Mouse (Mus musculus) lung, postnatal 0 days (tissue): ENCODE data around the gene Sema6d. TPM values are rescaled to one million over a fixed set of nuclear protein-coding genes. Genes with fewer than 3 reads are reported as not detected.

Source experiments
- ATAC-seq: fragments of 200-750 bp; cut with Nextera tagmentation; 2 replicates; pipeline ENCODE4 v1.8.0; 2017; ENCODE audit warnings: moderate library complexity
- DNase-seq: peaks from one replicate; pipeline ENCODE4 v3.0.0-alpha.2; 2016; ENCODE audit warnings: low spot score
- H3K27ac ChIP-seq: fragments of 300-500 bp; sonication (generic); 2 replicates; pipeline ENCODE4 v1.5.1; 2014; ENCODE audit warnings: antibody characterized with exemption, mild to moderate bottlenecking, low read length, mixed read lengths
- H3K27me3 ChIP-seq: fragments of 300-500 bp; sonication (generic); replicated peaks from 2 replicates; pipeline ENCODE4 v1.6.1; 2014; ENCODE audit warnings: low read length, mixed read lengths; ENCODE audit not compliant: insufficient read depth
- H3K36me3 ChIP-seq: fragments of 300-500 bp; sonication (generic); 2 replicates; pipeline ENCODE4 v1.6.1; 2014; ENCODE audit warnings: low read length, mixed read lengths; ENCODE audit not compliant: insufficient read depth
- H3K4me1 ChIP-seq: fragments of 300-500 bp; sonication (generic); 2 replicates; pipeline ENCODE4 v1.6.1; 2014; ENCODE audit warnings: antibody characterized with exemption, low read depth, low read length, mixed read lengths; ENCODE audit not compliant: insufficient read depth
- H3K4me2 ChIP-seq: fragments of 300-500 bp; sonication (generic); replicated peaks from 2 replicates; pipeline ENCODE4 v1.6.1; 2014; ENCODE audit warnings: low read depth, mild to moderate bottlenecking, low read length, moderate library complexity, mixed read lengths
- H3K4me3 ChIP-seq: fragments of 300-500 bp; sonication (generic); 2 replicates; pipeline ENCODE4 v1.5.1; 2014; ENCODE audit warnings: low read depth, low read length
- H3K9ac ChIP-seq: fragments of 300-500 bp; sonication (generic); replicated peaks from 2 replicates; pipeline ENCODE4 v1.6.1; 2014; ENCODE audit warnings: low read depth, mild to moderate bottlenecking
- H3K9me3 ChIP-seq: fragments of 300-500 bp; sonication (generic); 2 replicates; pipeline ENCODE4 v1.6.1; 2016; ENCODE audit warnings: low read length, mixed read lengths
- CTCF ChIP-seq: IDR thresholded peaks from 2 replicates; pipeline ENCODE4 v1.5.1; 2016; ENCODE audit warnings: antibody characterized with exemption, mild to moderate bottlenecking
- EP300 ChIP-seq: IDR thresholded peaks from 2 replicates; pipeline ENCODE4 v1.6.1; 2016; ENCODE audit warnings: antibody characterized with exemption, mild to moderate bottlenecking, control low read depth
- WGBS: fragments of 180-500 bp; shearing (Covaris S2); extraction: QIAGEN DNeasy Blood & Tissue Kit; methylation state at CpG from one replicate; pipeline ENCODE4 v1.1.7; 2014; 5-methylcytosine and 5-hydroxymethylcytosine counted together
- polyA plus RNA-seq: library from polyadenylated mRNA; unstranded; fragments of >200 nt; fragmentation: Nextera tagmentation; extraction: Ambion mirVana; gene quantifications from 2 replicates; pipeline ENCODE4 v1.2.1, GENCODE M21; 2015

Sema6d gene
- polyA plus RNA-seq, 1 experiment from 2014 or later: 7.4 TPM

GRCm38 (mm10) chr2:124158158-124158557, 68.4 kb downstream of the Sema6d start:
- Histone ChIP-seq H3K36me3 (no peaks in the 10 kb centered on the region), H3K9ac (no peak overlapping the region), H3K4me1 (no peaks in the 10 kb centered on the region), H3K27ac (no peak overlapping the region), H3K4me3 (no peak overlapping the region), H3K4me2 (no peak overlapping the region), H3K27me3 (no peaks in the 10 kb centered on the region), H3K9me3 (no peaks in the 10 kb centered on the region)
- WGBS: 42% methylated on average over 1 of the region's 1 CpGs
- TF ChIP-seq CTCF: no peak
- no peak for TF ChIP-seq EP300
- ATAC-seq (no peak), DNase-seq (no peak)

- Histone ChIP-seq H3K27ac (no peak overlapping the region), H3K4me1 (no peaks in the 10 kb centered on the region), H3K27me3 (no peaks in the 10 kb centered on the region), H3K36me3 (no peaks in the 10 kb centered on the region), H3K9me3 (no peaks in the 10 kb centered on the region), H3K4me3 (no peak overlapping the region), H3K4me2 (no peak overlapping the region), H3K9ac (no peak overlapping the region)
- ATAC-seq: no peak
- no peak for TF ChIP-seq CTCF
- TF ChIP-seq EP300: no peak
- WGBS: 70% methylated on average over 7 of the region's 7 CpGs
- DNase-seq: no peak
Observed at GRCm38 (mm10) chr2:124162001-124162599, 72.3 kb downstream of the Sema6d start.

- TF ChIP-seq EP300 (no peak), CTCF (no peak)
- H3K4me3 ChIP-seq: no peak overlapping the region
- H3K36me3 ChIP-seq: no peaks in the 10 kb centered on the region
- H3K9ac ChIP-seq: no peak overlapping the region
- no peaks in the 10 kb centered on the region for H3K9me3 ChIP-seq
- ATAC-seq (no peak), DNase-seq (no peak)
- no peaks in the 10 kb centered on the region for H3K4me1 ChIP-seq
- H3K27me3 ChIP-seq: no peaks in the 10 kb centered on the region
- H3K4me2 ChIP-seq: no peak overlapping the region
- 88% methylated on average over 1 of the region's 1 CpGs for WGBS
- H3K27ac ChIP-seq: no peak overlapping the region
Observed at GRCm38 (mm10) chr2:124168411-124168810, 78.6 kb downstream of the Sema6d start.

GRCm38 (mm10) chr2:124171718-124172117, 81.9 kb downstream of the Sema6d start:
- Histone ChIP-seq H3K4me2 (no peak overlapping the region), H3K27ac (no peak overlapping the region), H3K4me3 (no peak overlapping the region), H3K9me3 (no peaks in the 10 kb centered on the region), H3K4me1 (no peaks in the 10 kb centered on the region), H3K36me3 (no peaks in the 10 kb centered on the region), H3K27me3 (no peaks in the 10 kb centered on the region), H3K9ac (no peak overlapping the region)
- ATAC-seq: no peak
- WGBS: 88% methylated on average over 3 of the region's 3 CpGs
- no peak for DNase-seq
- TF ChIP-seq EP300 (no peak), CTCF (no peak)

- H3K9me3 ChIP-seq: no peaks in the 10 kb centered on the region
- TF ChIP-seq EP300: no peak
- no peak for TF ChIP-seq CTCF
- H3K27me3 ChIP-seq: no peaks in the 10 kb centered on the region
- H3K4me3 ChIP-seq: no peak overlapping the region
- no peak overlapping the region for H3K4me2 ChIP-seq
- DNase-seq (no peak), ATAC-seq (no peak)
- no peaks in the 10 kb centered on the region for H3K36me3 ChIP-seq
- no peak overlapping the region for H3K27ac ChIP-seq
- H3K9ac ChIP-seq: no peak overlapping the region
- WGBS: 24% methylated on average over 1 of the region's 1 CpGs
- no peaks in the 10 kb centered on the region for H3K4me1 ChIP-seq
Observed at GRCm38 (mm10) chr2:124176265-124176664, 86.5 kb downstream of the Sema6d start.

- ATAC-seq: no peak
- Histone ChIP-seq H3K9ac (no peak overlapping the region), H3K27ac (no peak overlapping the region), H3K4me3 (no peak overlapping the region), H3K27me3 (no peaks in the 10 kb centered on the region), H3K4me2 (no peak overlapping the region), H3K36me3 (no peaks in the 10 kb centered on the region), H3K4me1 (no peaks in the 10 kb centered on the region), H3K9me3 (no peaks in the 10 kb centered on the region)
- DNase-seq: no peak
- TF ChIP-seq CTCF: no peak
- TF ChIP-seq EP300: no peak
- WGBS: 64% methylated on average over 4 of the region's 4 CpGs
Observed at GRCm38 (mm10) chr2:124176711-124177169, 87.0 kb downstream of the Sema6d start.

- Histone ChIP-seq H3K4me3 (no peak overlapping the region), H3K27me3 (no peaks in the 10 kb centered on the region), H3K36me3 (no peaks in the 10 kb centered on the region), H3K27ac (no peak overlapping the region), H3K4me1 (no peaks in the 10 kb centered on the region), H3K4me2 (no peak overlapping the region), H3K9me3 (no peaks in the 10 kb centered on the region), H3K9ac (no peak overlapping the region)
- no peak for ATAC-seq
- DNase-seq: no peak
- 74% methylated on average over 2 of the region's 2 CpGs for WGBS
- TF ChIP-seq CTCF (no peak), EP300 (no peak)
Observed at GRCm38 (mm10) chr2:124189271-124189670, 99.5 kb downstream of the Sema6d start.
